Mouse (Mus musculus) regulatory T cell (primary cell): ENCODE measurements around the gene Stk39.
"Not testable (repeated sequence)": the region's sequence is repeated elsewhere in the genome, so short reads cannot be mapped to it uniquely, and the experiment has no call there.

ENCODE experiments used
- in situ Hi-C: fragments of 300-600 bp; cut with MboI, MseI; formaldehyde crosslinking; loops from one replicate; pipeline ENCODE4 v1.15.1; 2025; ENCODE audit warnings: high pct_unique_total_duplicates

Stk39 gene

DNA sequence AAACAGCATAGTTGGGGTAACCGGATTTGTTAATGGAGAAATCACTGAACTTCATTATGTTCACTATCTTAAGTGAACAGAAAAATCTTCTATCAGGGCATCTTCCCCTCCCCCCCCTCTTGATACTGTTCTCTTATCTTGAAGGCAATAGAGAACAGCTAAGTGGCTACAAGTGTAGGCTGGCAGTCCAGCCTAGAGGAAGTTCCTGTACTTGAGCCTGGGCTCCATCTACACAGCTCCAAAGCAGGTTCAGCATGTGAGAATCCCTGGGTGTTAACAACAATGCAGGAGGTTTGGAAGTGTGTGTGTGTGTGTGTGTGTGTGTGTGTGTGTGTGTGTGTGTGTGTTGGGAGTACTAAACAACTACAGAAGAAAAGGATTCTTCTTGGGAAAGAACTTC lies 230.4 kb downstream of the Stk39 start:
- in situ Hi-C loops: no loop called here

GRCm38 (mm10) chr2:68239415-68239814 lies 232.7 kb downstream of the Stk39 start:
- in situ Hi-C loops: not testable (repeated sequence)

GRCm38 (mm10) chr2:68232929-68233328 lies 239.1 kb downstream of the Stk39 start:
- in situ Hi-C loops: no loop called here

DNA sequence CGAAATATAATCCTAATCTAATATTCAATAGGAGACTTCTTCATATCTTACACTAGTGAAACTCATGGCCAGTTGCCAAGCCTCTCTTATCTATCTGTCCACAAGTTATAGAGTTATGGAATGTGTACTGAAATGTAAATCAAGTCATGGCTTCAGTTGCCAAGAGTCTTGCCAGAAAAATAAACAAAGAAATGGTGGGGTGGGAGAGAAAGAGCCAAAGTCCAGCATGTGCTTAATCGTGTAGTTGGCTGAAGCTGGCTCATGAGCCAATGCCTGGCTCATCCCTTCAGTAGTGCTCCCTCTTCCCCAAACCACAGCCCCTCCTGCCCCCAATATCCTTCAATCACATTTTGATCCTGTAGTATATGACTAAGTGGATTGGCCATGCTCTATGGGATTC lies 242.2 kb downstream of the Stk39 start:
- in situ Hi-C loops: no loop called here

DNA sequence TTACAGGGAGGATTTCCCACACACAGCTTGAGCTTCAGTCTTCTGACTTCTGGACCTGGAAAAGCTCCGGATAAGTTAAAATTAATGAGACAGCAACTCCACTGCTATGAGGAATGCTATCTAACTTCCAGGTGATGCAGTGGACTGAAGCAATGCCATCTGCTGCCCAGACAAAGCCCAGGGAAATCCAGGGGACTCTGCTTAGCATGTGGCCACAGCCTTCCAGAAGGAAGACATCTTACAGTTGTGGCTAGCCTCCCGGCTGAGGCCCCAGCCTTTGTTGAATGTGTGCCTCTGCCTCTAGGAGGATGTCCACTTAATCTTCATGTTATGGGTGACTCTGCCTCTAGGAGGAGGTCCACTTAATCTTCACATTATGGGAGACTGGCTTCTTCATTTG lies 243.0 kb downstream of the Stk39 start:
- in situ Hi-C loops: no loop called here

DNA sequence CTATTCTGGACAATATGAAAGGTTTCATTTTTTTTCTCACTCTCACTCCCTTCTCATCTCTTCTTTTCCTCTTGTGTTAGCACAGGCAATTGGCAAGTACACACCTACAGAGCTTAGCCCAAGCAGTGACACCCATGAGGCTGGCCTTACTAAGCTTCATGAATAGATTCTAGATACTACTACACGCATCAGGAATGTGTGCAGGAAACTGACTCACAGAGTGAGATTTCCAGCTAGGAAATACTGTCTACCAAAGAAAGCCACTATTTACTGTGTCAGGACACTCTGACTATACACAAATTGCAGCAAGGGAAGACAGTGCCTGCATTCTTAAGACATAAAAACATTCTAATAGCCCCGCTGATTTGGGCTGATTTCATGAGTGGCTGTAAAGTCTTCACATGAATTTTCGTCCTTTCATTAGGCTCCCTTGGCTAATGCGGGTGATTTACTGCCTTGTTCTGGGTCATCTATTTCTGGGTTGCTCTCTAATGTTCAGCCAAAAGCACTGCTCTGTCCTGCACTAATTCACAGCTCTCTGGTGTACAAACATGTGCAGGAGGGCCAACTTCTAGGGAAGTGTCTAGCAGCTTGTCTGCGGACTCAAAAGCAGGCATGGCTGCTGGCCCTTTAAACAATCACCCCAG lies 249.7 kb downstream of the Stk39 start:
- in situ Hi-C loops: no loop called here

- in situ Hi-C loops: no loop called here
Observed at GRCm38 (mm10) chr2:68221226-68221625, 250.8 kb downstream of the Stk39 start.

- in situ Hi-C loops: no loop called here
Observed at GRCm38 (mm10) chr2:68219823-68220222, 252.2 kb downstream of the Stk39 start.

DNA sequence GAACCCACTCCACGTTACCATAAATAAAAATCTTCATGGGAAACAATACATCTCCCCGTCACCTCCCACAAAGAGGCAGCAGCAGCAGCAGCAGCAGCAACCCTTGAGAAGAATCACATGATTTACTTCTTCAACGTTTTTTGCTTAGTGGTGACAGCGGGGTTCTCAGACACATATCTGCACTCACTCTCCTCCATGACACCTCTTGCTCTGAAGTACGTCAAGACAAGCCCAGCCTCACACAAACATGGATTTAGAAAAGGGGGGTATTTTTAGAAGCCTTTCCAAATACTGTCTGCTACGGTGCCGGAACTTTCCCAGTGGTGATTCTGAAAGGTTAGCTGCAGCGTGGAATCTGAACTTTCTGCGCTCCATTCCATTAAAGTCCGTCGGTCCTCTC lies 256.9 kb downstream of the Stk39 start:
- in situ Hi-C loops: no loop called here

DNA sequence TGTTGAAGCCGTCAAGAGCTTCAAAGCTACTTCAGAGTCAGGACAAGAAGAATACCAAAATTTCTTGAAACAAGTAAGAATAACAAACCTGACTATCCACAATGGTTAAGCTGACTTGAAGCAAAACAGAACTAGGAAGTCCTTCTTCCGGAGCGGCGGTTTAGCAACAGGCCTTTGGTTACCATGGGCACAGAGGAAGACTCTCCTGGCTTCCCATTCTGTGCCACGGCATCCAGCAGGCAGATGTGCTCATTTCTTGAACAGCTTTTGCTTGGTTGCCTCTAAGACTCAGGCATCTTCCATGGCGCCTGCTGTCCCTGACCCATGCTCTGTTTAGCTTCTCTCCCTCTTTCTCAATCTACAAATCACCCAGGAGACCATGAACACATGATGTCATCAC lies 257.7 kb downstream of the Stk39 start:
- in situ Hi-C loops: no loop called here

GRCm38 (mm10) chr2:68211443-68211842 lies 260.6 kb downstream of the Stk39 start:
- in situ Hi-C loops: no loop called here

DNA sequence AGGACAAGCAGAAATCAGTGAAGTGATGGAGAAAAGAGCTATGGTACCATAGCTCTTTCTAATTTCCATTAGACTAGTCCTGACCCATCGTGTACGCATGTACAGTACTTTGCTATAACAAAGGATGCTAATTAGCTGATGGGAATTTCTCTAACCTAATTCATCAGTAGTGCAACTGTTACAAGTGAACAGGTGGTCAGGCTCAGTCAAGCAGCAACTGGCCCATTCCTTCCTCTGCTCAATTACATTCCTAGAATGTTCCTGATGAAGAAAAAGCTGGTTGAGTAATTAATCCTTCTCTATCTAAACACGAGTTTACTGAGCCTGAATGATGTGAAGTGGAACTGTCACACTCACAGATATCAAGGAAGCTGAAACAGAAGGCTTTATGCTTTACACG lies 275.8 kb downstream of the Stk39 start:
- in situ Hi-C loops: no loop called here

- in situ Hi-C loops: no loop called here
Observed at GRCm38 (mm10) chr2:68194444-68194843, 277.6 kb downstream of the Stk39 start.

- in situ Hi-C loops: no loop called here
Observed at GRCm38 (mm10) chr2:68193465-68193837, 278.6 kb downstream of the Stk39 start.

- in situ Hi-C loops: no loop called here
Observed at GRCm38 (mm10) chr2:68192605-68193464, 279.2 kb downstream of the Stk39 start.

DNA sequence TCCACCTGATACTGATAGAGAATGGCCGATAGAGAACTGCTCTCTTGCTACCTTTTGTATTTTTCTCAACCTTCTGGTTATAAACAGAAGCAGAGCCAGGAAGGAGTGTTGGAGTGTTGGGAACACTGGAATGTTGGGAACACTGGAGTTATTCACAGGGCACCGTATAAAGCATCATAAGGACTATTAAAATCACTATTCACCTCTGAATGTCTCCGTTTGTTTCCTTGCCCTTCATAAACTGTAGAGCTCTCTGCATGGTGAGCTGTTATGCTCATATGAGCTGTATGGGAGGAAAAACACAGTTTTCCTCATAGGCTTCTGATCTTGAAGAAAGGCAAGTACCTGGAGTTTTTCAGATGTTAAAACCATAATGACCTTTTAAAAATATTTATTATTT lies 295.6 kb downstream of the Stk39 start:
- in situ Hi-C loops: no loop called here

- in situ Hi-C loops: no loop called here
Observed at GRCm38 (mm10) chr2:68171306-68171705, 300.8 kb downstream of the Stk39 start.

- in situ Hi-C loops: no loop called here
Observed at GRCm38 (mm10) chr2:68162012-68162411, 310.1 kb downstream of the Stk39 start.

GRCm38 (mm10) chr2:68160566-68160965 lies 311.5 kb downstream of the Stk39 start:
- in situ Hi-C loops: no loop called here
